Mouse (Mus musculus): Measurements from ENCODE around the gene Dchs2. TPM values are rescaled to one million over a fixed set of nuclear protein-coding genes. Genes with fewer than 3 reads are reported as not detected.

Dchs2 gene
- polyA plus RNA-seq, 1 experiment from 2014 or later, result 0.01 TPM

- H3K27me3 ChIP-seq, result no peaks in the 10 kb centered on the region
- no peaks in the 10 kb centered on the region for H3K4me1 ChIP-seq (replicated peaks)
- no peak overlapping the region for H3K4me3 ChIP-seq (replicated peaks)
- H3K27ac ChIP-seq (replicated peaks), result no peak overlapping the region
- H3K36me3 ChIP-seq (replicated peaks), result no peaks in the 10 kb centered on the region
- no peaks in the 10 kb centered on the region for H3K9me3 ChIP-seq (replicated peaks)
- H3K4me2 ChIP-seq, result no peak overlapping the region
- H3K9ac ChIP-seq, result no peak overlapping the region
- 63% methylated on average over 4 of the region's 4 CpGs for WGBS (ENCODE audit: insufficient replicate concordance)
- ATAC-seq (ENCODE audit: insufficient read depth), result no peak
These were observed 82.5 kb downstream of the Dchs2 start for GRCm38 (mm10) chr3:83210210-83210609.

GRCm38 (mm10) chr3:83211939-83212338 lies 84.2 kb downstream of the Dchs2 start:
- no peak for ATAC-seq (ENCODE audit: insufficient read depth)
- H3K27ac ChIP-seq (replicated peaks), result no peak overlapping the region
- H3K4me1 ChIP-seq (replicated peaks), result no peaks in the 10 kb centered on the region
- no peak overlapping the region for H3K4me3 ChIP-seq (replicated peaks)
- no peaks in the 10 kb centered on the region for H3K27me3 ChIP-seq
- no peaks in the 10 kb centered on the region for H3K9me3 ChIP-seq (replicated peaks)
- H3K9ac ChIP-seq, result no peak overlapping the region
- H3K36me3 ChIP-seq (replicated peaks), result no peaks in the 10 kb centered on the region
- no peak overlapping the region for H3K4me2 ChIP-seq
- 54% methylated on average over 5 of the region's 5 CpGs for WGBS (ENCODE audit: insufficient replicate concordance)

- WGBS (ENCODE audit: insufficient replicate concordance), result 52% methylated on average over 7 of the region's 7 CpGs
- Histone ChIP-seq H3K27me3 (no peaks in the 10 kb centered on the region), H3K9me3 (replicated peaks) (no peaks in the 10 kb centered on the region), H3K4me2 (no peak overlapping the region), H3K4me3 (replicated peaks) (no peak overlapping the region), H3K4me1 (replicated peaks) (no peaks in the 10 kb centered on the region), H3K9ac (no peak overlapping the region), H3K36me3 (replicated peaks) (no peaks in the 10 kb centered on the region), H3K27ac (replicated peaks) (no peak overlapping the region)
- no peak for ATAC-seq (ENCODE audit: insufficient read depth)
These were observed 84.8 kb downstream of the Dchs2 start for GRCm38 (mm10) chr3:83212578-83212977.

- Histone ChIP-seq H3K9me3 (replicated peaks) (no peaks in the 10 kb centered on the region), H3K9ac (no peak overlapping the region), H3K36me3 (replicated peaks) (no peaks in the 10 kb centered on the region), H3K4me2 (no peak overlapping the region), H3K27ac (replicated peaks) (no peak overlapping the region), H3K4me3 (replicated peaks) (no peak overlapping the region), H3K27me3 (no peaks in the 10 kb centered on the region), H3K4me1 (replicated peaks) (no peaks in the 10 kb centered on the region)
- no peak for ATAC-seq (ENCODE audit: insufficient read depth)
- WGBS (ENCODE audit: insufficient replicate concordance), result 50% methylated on average over 4 of the region's 4 CpGs
These were observed 90.3 kb downstream of the Dchs2 start for GRCm38 (mm10) chr3:83218059-83218458.

- H3K9me3 ChIP-seq (replicated peaks), result no peaks in the 10 kb centered on the region
- H3K27ac ChIP-seq (replicated peaks), result no peak overlapping the region
- no peak for ATAC-seq (ENCODE audit: insufficient read depth)
- WGBS (ENCODE audit: insufficient replicate concordance), result 66% methylated on average over 2 of the region's 2 CpGs
- H3K27me3 ChIP-seq, result no peaks in the 10 kb centered on the region
- no peak overlapping the region for H3K4me2 ChIP-seq
- no peaks in the 10 kb centered on the region for H3K36me3 ChIP-seq (replicated peaks)
- H3K4me3 ChIP-seq (replicated peaks), result no peak overlapping the region
- no peak overlapping the region for H3K9ac ChIP-seq
- no peaks in the 10 kb centered on the region for H3K4me1 ChIP-seq (replicated peaks)
These were observed 92.4 kb downstream of the Dchs2 start for GRCm38 (mm10) chr3:83220101-83220500.

- Histone ChIP-seq H3K4me3 (replicated peaks) (no peak overlapping the region), H3K9ac (no peak overlapping the region), H3K36me3 (replicated peaks) (no peaks in the 10 kb centered on the region), H3K9me3 (replicated peaks) (no peaks in the 10 kb centered on the region), H3K4me1 (replicated peaks) (no peaks in the 10 kb centered on the region), H3K4me2 (no peak overlapping the region), H3K27ac (replicated peaks) (no peak overlapping the region), H3K27me3 (no peaks in the 10 kb centered on the region)
- 44% methylated on average over 5 of the region's 5 CpGs for WGBS (ENCODE audit: insufficient replicate concordance)
- ATAC-seq (ENCODE audit: insufficient read depth), result no peak
These were observed 94.4 kb downstream of the Dchs2 start for GRCm38 (mm10) chr3:83222125-83222524.

- 60% methylated on average over 9 of the region's 9 CpGs for WGBS (ENCODE audit: insufficient replicate concordance)
- Histone ChIP-seq H3K9ac (no peak overlapping the region), H3K4me1 (replicated peaks) (no peaks in the 10 kb centered on the region), H3K4me3 (replicated peaks) (no peak overlapping the region), H3K4me2 (no peak overlapping the region), H3K27ac (replicated peaks) (no peak overlapping the region), H3K9me3 (replicated peaks) (no peaks in the 10 kb centered on the region), H3K27me3 (no peaks in the 10 kb centered on the region), H3K36me3 (replicated peaks) (no peaks in the 10 kb centered on the region)
- ATAC-seq (ENCODE audit: insufficient read depth), result no peak
These were observed 100.6 kb downstream of the Dchs2 start for GRCm38 (mm10) chr3:83228383-83228782.

GRCm38 (mm10) chr3:83230326-83230725 lies 102.6 kb downstream of the Dchs2 start:
- Histone ChIP-seq H3K4me2 (no peak overlapping the region), H3K9me3 (replicated peaks) (no peaks in the 10 kb centered on the region), H3K27me3 (no peaks in the 10 kb centered on the region), H3K36me3 (replicated peaks) (no peaks in the 10 kb centered on the region), H3K9ac (no peak overlapping the region), H3K4me3 (replicated peaks) (no peak overlapping the region), H3K27ac (replicated peaks) (no peak overlapping the region), H3K4me1 (replicated peaks) (no peaks in the 10 kb centered on the region)
- 57% methylated on average over 2 of the region's 2 CpGs for WGBS (ENCODE audit: insufficient replicate concordance)
- ATAC-seq (ENCODE audit: insufficient read depth), result no peak

- no peaks in the 10 kb centered on the region for H3K9me3 ChIP-seq (replicated peaks)
- no peaks in the 10 kb centered on the region for H3K27me3 ChIP-seq
- no peak overlapping the region for H3K4me2 ChIP-seq
- no peaks in the 10 kb centered on the region for H3K36me3 ChIP-seq (replicated peaks)
- H3K4me1 ChIP-seq (replicated peaks), result no peaks in the 10 kb centered on the region
- H3K9ac ChIP-seq, result no peak overlapping the region
- WGBS (ENCODE audit: insufficient replicate concordance), result 19% methylated on average over 4 of the region's 4 CpGs
- ATAC-seq (ENCODE audit: insufficient read depth), result no peak
- no peak overlapping the region for H3K4me3 ChIP-seq (replicated peaks)
- H3K27ac ChIP-seq (replicated peaks), result no peak overlapping the region
These were observed 106.7 kb downstream of the Dchs2 start for GRCm38 (mm10) chr3:83234457-83234856.

GRCm38 (mm10) chr3:83235061-83235460 lies 107.3 kb downstream of the Dchs2 start:
- 61% methylated on average over 5 of the region's 5 CpGs for WGBS (ENCODE audit: insufficient replicate concordance)
- H3K9ac ChIP-seq, result no peak overlapping the region
- no peaks in the 10 kb centered on the region for H3K4me1 ChIP-seq (replicated peaks)
- no peaks in the 10 kb centered on the region for H3K9me3 ChIP-seq (replicated peaks)
- no peaks in the 10 kb centered on the region for H3K36me3 ChIP-seq (replicated peaks)
- H3K4me2 ChIP-seq, result no peak overlapping the region
- no peaks in the 10 kb centered on the region for H3K27me3 ChIP-seq
- no peak overlapping the region for H3K4me3 ChIP-seq (replicated peaks)
- ATAC-seq (ENCODE audit: insufficient read depth), result no peak
- H3K27ac ChIP-seq (replicated peaks), result no peak overlapping the region

- 53% methylated on average over 5 of the region's 5 CpGs for WGBS (ENCODE audit: insufficient replicate concordance)
- ATAC-seq (ENCODE audit: insufficient read depth), result no peak
- no peaks in the 10 kb centered on the region for H3K27me3 ChIP-seq
- no peak overlapping the region for H3K9ac ChIP-seq
- H3K4me3 ChIP-seq (replicated peaks), result no peak overlapping the region
- no peaks in the 10 kb centered on the region for H3K36me3 ChIP-seq (replicated peaks)
- no peak overlapping the region for H3K27ac ChIP-seq (replicated peaks)
- H3K4me1 ChIP-seq (replicated peaks), result no peaks in the 10 kb centered on the region
- no peak overlapping the region for H3K4me2 ChIP-seq
- no peaks in the 10 kb centered on the region for H3K9me3 ChIP-seq (replicated peaks)
These were observed 118.8 kb downstream of the Dchs2 start for GRCm38 (mm10) chr3:83246536-83246935.

GRCm38 (mm10) chr3:83250001-83250545 lies 122.3 kb downstream of the Dchs2 start:
- H3K36me3 ChIP-seq (replicated peaks), result no peaks in the 10 kb centered on the region
- no peak for ATAC-seq (ENCODE audit: insufficient read depth)
- 69% methylated on average over 4 of the region's 4 CpGs for WGBS (ENCODE audit: insufficient replicate concordance)

More at GRCm38 (mm10) chr3:83250001-83250545, 122.3 kb downstream of the Dchs2 start:
- Histone ChIP-seq H3K4me2 (no peak overlapping the region), H3K4me3 (replicated peaks) (no peak overlapping the region), H3K27ac (replicated peaks) (no peak overlapping the region), H3K27me3 (no peaks in the 10 kb centered on the region), H3K9me3 (replicated peaks) (no peaks in the 10 kb centered on the region), H3K4me1 (replicated peaks) (no peaks in the 10 kb centered on the region), H3K9ac (no peak overlapping the region)

All from liver, embryonic 15.5 days (tissue).